Mouse (Mus musculus) liver, embryonic 16.5 days (tissue): ENCODE data around the gene Skap1. TPM values are rescaled to one million over a fixed set of nuclear protein-coding genes. Genes with fewer than 3 reads are reported as not detected.

ENCODE experiments used
- ATAC-seq: fragments of 200-750 bp; cut with Nextera tagmentation; 2 replicates; pipeline ENCODE4 v1.8.0; 2017; ENCODE audit warnings: low read depth, mild to moderate bottlenecking, moderate number of reproducible peaks, moderate library complexity
- H3K27ac ChIP-seq: fragments of 300-500 bp; sonication (generic); 2 replicates; pipeline ENCODE4 v1.5.1; 2014; ENCODE audit warnings: mild to moderate bottlenecking, low read length
- H3K27me3 ChIP-seq: fragments of 300-500 bp; sonication (generic); 2 replicates; pipeline ENCODE4 v1.6.1; 2014; ENCODE audit warnings: low read depth, low read length, mixed read lengths; ENCODE audit not compliant: control insufficient read depth, insufficient read depth
- H3K36me3 ChIP-seq: fragments of 300-500 bp; sonication (generic); 2 replicates; pipeline ENCODE4 v1.6.1; 2014; ENCODE audit warnings: mild to moderate bottlenecking; ENCODE audit not compliant: control insufficient read depth, insufficient read depth
- H3K4me1 ChIP-seq: fragments of 300-500 bp; sonication (generic); 2 replicates; pipeline ENCODE4 v1.6.1; 2014; ENCODE audit warnings: low read depth, low read length, mixed read lengths; ENCODE audit not compliant: control insufficient read depth
- H3K4me2 ChIP-seq: fragments of 300-500 bp; sonication (generic); 2 replicates; pipeline ENCODE4 v1.6.1; 2014; ENCODE audit warnings: low read depth, low read length, mixed read lengths
- H3K4me3 ChIP-seq: fragments of 300-500 bp; sonication (generic); 2 replicates; pipeline ENCODE4 v1.5.1; 2014; ENCODE audit warnings: low read depth, mild to moderate bottlenecking, low read length
- H3K9ac ChIP-seq: fragments of 300-500 bp; sonication (generic); 2 replicates; pipeline ENCODE4 v1.6.1; 2014; ENCODE audit warnings: low read depth, low read length
- H3K9me3 ChIP-seq: fragments of 300-500 bp; sonication (generic); replicated peaks from 2 replicates; pipeline ENCODE4 v1.6.1; 2016; ENCODE audit warnings: low read length; ENCODE audit not compliant: control insufficient read depth
- whole genome bisulfite sequencing: fragments of 180-500 bp; shearing (Covaris S2); extraction: QIAGEN DNeasy Blood & Tissue Kit; methylation state at CpG from one replicate; pipeline ENCODE4 v1.1.7; 2014; ENCODE audit not compliant: insufficient replicate concordance; 5-methylcytosine and 5-hydroxymethylcytosine counted together
- polyA plus RNA-seq: library from polyadenylated mRNA; unstranded; fragments of >200 nt; fragmentation: Nextera tagmentation; extraction: Ambion mirVana; gene quantifications from 2 replicates; pipeline ENCODE4 v1.2.1, GENCODE M21; 2015

The Skap1 gene
- polyA plus RNA-seq, 1 experiment from 2014 or later, result 0.12 TPM

GRCm38 (mm10) chr11:96678026-96678425, 213.6 kb downstream of the Skap1 start:
- WGBS, result 77% methylated on average over 13 of the region's 13 CpGs
- no peaks in the 10 kb centered on the region for H3K9me3 ChIP-seq
- H3K27ac ChIP-seq, result no peak overlapping the region
- no peak overlapping the region for H3K4me3 ChIP-seq
- H3K36me3 ChIP-seq, result no peaks in the 10 kb centered on the region
- no peaks in the 10 kb centered on the region for H3K4me1 ChIP-seq
- no peak for ATAC-seq
- no peak overlapping the region for H3K4me2 ChIP-seq
- no peaks in the 10 kb centered on the region for H3K27me3 ChIP-seq
- no peak overlapping the region for H3K9ac ChIP-seq

- no peak overlapping the region for H3K27ac ChIP-seq
- no peak overlapping the region for H3K4me3 ChIP-seq
- no peaks in the 10 kb centered on the region for H3K36me3 ChIP-seq
- H3K9ac ChIP-seq, result no peak overlapping the region
- H3K27me3 ChIP-seq, result no peaks in the 10 kb centered on the region
- ATAC-seq, result no peak
- H3K4me1 ChIP-seq, result no peaks in the 10 kb centered on the region
- H3K9me3 ChIP-seq, result no peaks in the 10 kb centered on the region
- H3K4me2 ChIP-seq, result no peak overlapping the region
- WGBS, result 64% methylated on average over 4 of the region's 4 CpGs
Measured at GRCm38 (mm10) chr11:96679026-96679425, 214.6 kb downstream of the Skap1 start.

- Histone ChIP-seq H3K27ac (no peak overlapping the region), H3K36me3 (no peaks in the 10 kb centered on the region), H3K9ac (no peak overlapping the region), H3K4me3 (no peak overlapping the region), H3K4me1 (no peaks in the 10 kb centered on the region), H3K4me2 (no peak overlapping the region), H3K9me3 (no peaks in the 10 kb centered on the region), H3K27me3 (no peaks in the 10 kb centered on the region)
- 59% methylated on average over 2 of the region's 2 CpGs for WGBS
- no peak for ATAC-seq
Measured at GRCm38 (mm10) chr11:96685381-96685780, 221.0 kb downstream of the Skap1 start.

GRCm38 (mm10) chr11:96686713-96687280, 222.4 kb downstream of the Skap1 start:
- H3K36me3 ChIP-seq, result no peaks in the 10 kb centered on the region
- no peak for ATAC-seq
- no peaks in the 10 kb centered on the region for H3K27me3 ChIP-seq
- no peak overlapping the region for H3K27ac ChIP-seq
- no peaks in the 10 kb centered on the region for H3K4me1 ChIP-seq
- no peaks in the 10 kb centered on the region for H3K9me3 ChIP-seq
- no peak overlapping the region for H3K9ac ChIP-seq
- no peak overlapping the region for H3K4me2 ChIP-seq
- WGBS, result 54% methylated on average over 16 of the region's 16 CpGs
- no peak overlapping the region for H3K4me3 ChIP-seq

GRCm38 (mm10) chr11:96692250-96692649, 227.9 kb downstream of the Skap1 start:
- Histone ChIP-seq H3K36me3 (no peaks in the 10 kb centered on the region), H3K27me3 (no peaks in the 10 kb centered on the region), H3K4me2 (no peak overlapping the region), H3K4me1 (no peaks in the 10 kb centered on the region), H3K9me3 (no peaks in the 10 kb centered on the region), H3K27ac (no peak overlapping the region), H3K4me3 (no peak overlapping the region), H3K9ac (no peak overlapping the region)
- WGBS, result 69% methylated on average over 5 of the region's 5 CpGs
- ATAC-seq, result no peak

- ATAC-seq, result no peak
- H3K36me3 ChIP-seq, result no peaks in the 10 kb centered on the region
- WGBS, result 75% methylated on average over 11 of the region's 11 CpGs
- no peak overlapping the region for H3K9ac ChIP-seq
- no peak overlapping the region for H3K4me3 ChIP-seq
- H3K4me2 ChIP-seq, result no peak overlapping the region
- H3K4me1 ChIP-seq, result no peaks in the 10 kb centered on the region
- no peak overlapping the region for H3K27ac ChIP-seq
- no peaks in the 10 kb centered on the region for H3K9me3 ChIP-seq
- no peaks in the 10 kb centered on the region for H3K27me3 ChIP-seq
Measured at GRCm38 (mm10) chr11:96693360-96693759, 229.0 kb downstream of the Skap1 start.

- Histone ChIP-seq H3K4me3 (no peak overlapping the region), H3K4me2 (no peak overlapping the region), H3K36me3 (no peaks in the 10 kb centered on the region), H3K9ac (no peak overlapping the region), H3K9me3 (no peaks in the 10 kb centered on the region), H3K4me1 (no peaks in the 10 kb centered on the region), H3K27ac (no peak overlapping the region), H3K27me3 (no peaks in the 10 kb centered on the region)
- WGBS, result 75% methylated on average over 12 of the region's 12 CpGs
- ATAC-seq, result no peak
Measured at GRCm38 (mm10) chr11:96694774-96695173, 230.4 kb downstream of the Skap1 start.

- no peaks in the 10 kb centered on the region for H3K4me1 ChIP-seq
- H3K4me2 ChIP-seq, result no peak overlapping the region
- 73% methylated on average over 15 of the region's 15 CpGs for WGBS
- H3K27me3 ChIP-seq, result no peaks in the 10 kb centered on the region
- no peak overlapping the region for H3K9ac ChIP-seq
- no peak for ATAC-seq
- no peak overlapping the region for H3K27ac ChIP-seq
- no peaks in the 10 kb centered on the region for H3K9me3 ChIP-seq
- no peaks in the 10 kb centered on the region for H3K36me3 ChIP-seq
- H3K4me3 ChIP-seq, result no peak overlapping the region
Measured at GRCm38 (mm10) chr11:96696168-96696727, 231.9 kb downstream of the Skap1 start.

- Histone ChIP-seq H3K27ac (no peak overlapping the region), H3K4me1 (no peaks in the 10 kb centered on the region), H3K4me3 (no peak overlapping the region), H3K4me2 (no peak overlapping the region), H3K9ac (no peak overlapping the region), H3K9me3 (no peaks in the 10 kb centered on the region), H3K27me3 (no peaks in the 10 kb centered on the region), H3K36me3 (no peaks in the 10 kb centered on the region)
- ATAC-seq, result no peak
- WGBS, result 34% methylated on average over 7 of the region's 7 CpGs
Measured at GRCm38 (mm10) chr11:96696842-96697455, 232.6 kb downstream of the Skap1 start.
